Mouse (Mus musculus): ENCODE results near the gene Sh3kbp1.

Gene Sh3kbp1

DNA sequence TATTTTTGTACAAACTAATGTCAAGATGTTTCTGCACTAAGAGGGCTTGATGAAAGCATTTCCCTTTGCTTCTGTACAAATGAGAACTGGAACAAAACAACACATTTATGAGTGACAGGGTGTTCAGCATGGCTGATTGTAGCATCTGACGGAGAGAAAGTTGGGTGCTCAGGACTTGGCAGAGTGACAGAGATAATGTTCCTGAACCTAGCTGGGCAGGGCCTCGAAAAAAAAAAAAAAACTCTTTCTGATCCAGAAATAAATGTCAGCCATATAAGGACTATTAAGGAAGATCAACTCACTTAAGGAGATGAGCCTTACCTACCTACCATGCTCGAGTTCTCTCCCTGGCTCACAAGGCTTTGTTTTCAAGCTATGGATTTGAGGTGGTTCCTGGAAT, 349.2 kb downstream of the Sh3kbp1 start:
- ATAC-seq (ENCODE audit: insufficient number of reproducible peaks, low FRiP score, low TSS enrichment) = no peak

DNA sequence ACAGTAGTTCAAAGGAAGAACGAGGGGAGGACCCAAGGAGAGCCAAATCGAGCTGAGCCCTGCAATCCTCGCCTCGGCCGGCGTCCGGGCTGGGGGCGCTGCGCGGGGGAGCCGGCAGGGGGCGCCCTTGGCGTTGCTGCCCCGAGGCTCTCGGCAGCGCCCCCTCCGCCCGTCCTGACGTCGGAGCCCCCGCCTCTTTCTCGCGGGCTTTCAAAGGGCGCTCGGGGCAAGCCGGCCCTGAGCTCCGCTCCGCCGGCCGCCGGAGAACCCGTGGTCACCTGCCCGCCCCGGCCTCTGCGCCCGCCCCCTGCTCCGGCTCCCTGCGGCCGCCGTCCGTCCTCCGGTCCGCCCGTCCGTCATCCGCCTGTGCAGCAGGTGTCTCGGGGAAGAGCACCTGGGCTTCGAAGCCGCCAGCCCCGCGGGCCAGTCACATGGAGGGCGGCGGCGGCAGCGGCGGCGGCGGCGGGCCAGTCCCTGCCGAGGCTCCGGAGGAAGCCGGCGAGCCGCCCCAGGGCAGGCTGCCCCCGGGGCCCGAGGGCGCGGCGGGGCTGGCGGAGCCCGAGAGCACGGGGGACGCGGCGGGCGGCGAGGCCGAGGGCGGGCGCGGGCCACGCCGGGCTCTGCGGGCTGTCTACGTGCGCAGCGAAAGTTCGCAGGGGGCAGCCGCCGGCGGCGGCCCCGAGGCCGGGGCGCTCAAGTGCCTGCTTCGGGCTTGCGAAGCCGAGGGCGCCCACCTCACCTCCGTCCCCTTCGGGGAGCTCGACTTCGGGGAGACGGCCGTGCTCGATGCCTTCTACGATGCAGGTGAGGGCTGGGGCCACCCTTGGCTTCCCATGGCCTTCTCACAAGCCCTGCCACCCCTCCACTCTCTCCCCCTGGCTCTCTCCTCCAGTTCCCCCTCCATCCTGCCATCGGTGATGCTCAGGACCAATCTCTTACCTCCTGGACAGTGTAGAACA, 361.2 kb downstream of the Sh3kbp1 start, which contains the start of gene Map3k15:
Gene Map3k15 (plus strand): TSS at position 432 of the 959 bp plus-strand sequence.
- ATAC-seq (ENCODE audit: insufficient number of reproducible peaks, low FRiP score, low TSS enrichment) = no peak

DNA sequence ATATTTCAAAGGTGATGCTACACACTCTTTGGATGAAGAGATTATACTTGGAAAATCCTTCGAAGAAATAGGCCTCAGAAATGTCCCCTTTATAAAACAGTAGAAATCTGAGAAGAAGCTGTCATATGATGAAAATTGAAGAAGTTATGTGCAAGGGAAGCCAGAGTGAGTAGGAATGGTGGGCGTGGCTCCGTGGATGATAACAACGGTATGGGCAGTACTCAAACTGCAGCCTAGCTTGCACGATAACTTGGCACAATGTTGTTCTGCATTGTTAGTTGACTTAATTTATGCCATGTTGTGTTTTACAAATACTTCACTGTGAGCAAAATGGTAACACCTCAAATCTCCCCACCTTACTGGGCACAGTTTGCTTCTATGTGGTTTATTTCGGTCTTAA, 368.7 kb downstream of the Sh3kbp1 start:
- no peak for ATAC-seq (ENCODE audit: insufficient number of reproducible peaks, low FRiP score, low TSS enrichment)
